Mouse (Mus musculus) MEL (cell line): ENCODE results near the gene Rbpj. TPM values are rescaled to one million over a fixed set of nuclear protein-coding genes. Genes with fewer than 3 reads are reported as not detected.

Experiments
- DNase-seq: peaks from one replicate; pipeline ENCODE4 v3.0.0; 2011; ENCODE audit warnings: low read depth, low spot score
- H3K27ac ChIP-seq: 2 replicates; pipeline ENCODE4 v1.5.1; 2012; ENCODE audit warnings: low read depth, mild to moderate bottlenecking, control low read depth, low read length, moderate library complexity; ENCODE audit not compliant: control insufficient read depth
- H3K27me3 ChIP-seq, 2 experiments: fragments of 150-350 bp in 1 of 2; sonication (generic) in 1 of 2; 2 replicates each; pipeline ENCODE4 v1.6.1; 2012; ENCODE audit warnings: low read length in 2 of 2, mild to moderate bottlenecking in 2 of 2, improper control_type of control experiment in 1 of 2, moderate library complexity in 1 of 2; ENCODE audit not compliant: insufficient read depth in 2 of 2, control insufficient read depth in 1 of 2
- H3K36me3 ChIP-seq, 2 experiments: 2 replicates each; pipeline ENCODE4 v1.6.1; 2012 to 2014; ENCODE audit warnings: low read length in 2 of 2, improper control_type of control experiment in 1 of 2, inconsistent platforms in 1 of 2, mild to moderate bottlenecking in 1 of 2; ENCODE audit not compliant: insufficient read depth in 2 of 2, control insufficient read depth in 1 of 2
- H3K4me1 ChIP-seq, 2 experiments: fragments of 150-350 bp in 1 of 2; sonication (generic) in 1 of 2; 2 replicates each; pipeline ENCODE4 v1.6.1; 2012; ENCODE audit warnings: low read length in 2 of 2, improper control_type of control experiment in 1 of 2, mild to moderate bottlenecking in 1 of 2; ENCODE audit not compliant: insufficient read depth in 2 of 2, control insufficient read depth in 1 of 2
- H3K4me3 ChIP-seq, 2 experiments: fragments of 150-350 bp in 1 of 2; sonication (generic) in 1 of 2; 2 replicates each; pipeline ENCODE4 v1.5.1; 2012; ENCODE audit warnings: low read depth in 2 of 2, low read length in 2 of 2, mild to moderate bottlenecking in 2 of 2, moderate library complexity in 2 of 2, control low read depth in 1 of 2, improper control_type of control experiment in 1 of 2; ENCODE audit not compliant: control insufficient read depth in 1 of 2, insufficient read depth in 1 of 2
- H3K79me2 ChIP-seq: 2 replicates; pipeline ENCODE4 v1.6.1; 2012; ENCODE audit warnings: mild to moderate bottlenecking, low read length, moderate library complexity; ENCODE audit not compliant: control insufficient read depth, poor library complexity, insufficient read depth
- H3K9ac ChIP-seq: 2 replicates; pipeline ENCODE4 v1.6.1; 2012; ENCODE audit warnings: low read depth, mild to moderate bottlenecking, control low read depth, low read length, moderate library complexity; ENCODE audit not compliant: control insufficient read depth, poor library complexity, severe bottlenecking
- H3K9me3 ChIP-seq: fragments of 150-350 bp; sonication (generic); replicated peaks from 2 replicates; pipeline ENCODE4 v1.6.1; 2012; ENCODE audit warnings: mild to moderate bottlenecking, low read length, improper control_type of control experiment, moderate library complexity; ENCODE audit not compliant: insufficient read depth
- CHD1 ChIP-seq: IDR thresholded peaks from 2 replicates; pipeline ENCODE4 v1.6.1; 2012; ENCODE audit warnings: low read depth, mild to moderate bottlenecking, inconsistent platforms, low read length, improper control_type of control experiment
- CHD2 ChIP-seq: IDR thresholded peaks from 2 replicates; pipeline ENCODE4 v1.6.1; 2011; ENCODE audit warnings: low read length, improper control_type of control experiment
- CTCF ChIP-seq, 3 experiments: IDR thresholded peaks in 2 of 3; conservative IDR thresholded peaks in 1 of 3; 2 replicates each; pipeline ENCODE4 v1.5.1; 2011 to 2012; ENCODE audit warnings: low read length in 3 of 3, low read depth in 2 of 3, mild to moderate bottlenecking in 2 of 3, improper control_type of control experiment in 1 of 3, inconsistent platforms in 1 of 3, mixed read lengths in 1 of 3, moderate library complexity in 1 of 3; ENCODE audit not compliant: control insufficient read depth in 1 of 3, insufficient read depth in 1 of 3, poor library complexity in 1 of 3, severe bottlenecking in 1 of 3
- E2F4 ChIP-seq: IDR thresholded peaks from 2 replicates; pipeline ENCODE4 v1.6.1; 2011; ENCODE audit warnings: low read depth, low read length, improper control_type of control experiment, borderline replicate concordance
- ELF1 ChIP-seq: IDR thresholded peaks from 2 replicates; pipeline ENCODE4 v1.6.1; 2014; ENCODE audit warnings: low read depth, mild to moderate bottlenecking, inconsistent platforms, low read length, improper control_type of control experiment, moderate library complexity
- EP300 ChIP-seq, 2 experiments: IDR thresholded peaks; 2 replicates each; pipeline ENCODE4 v1.6.1; 2011; ENCODE audit warnings: improper control_type of control experiment in 2 of 2, low read length in 2 of 2, low read depth in 1 of 2, mild to moderate bottlenecking in 1 of 2
- GABPA ChIP-seq: IDR thresholded peaks from 2 replicates; pipeline ENCODE4 v1.6.1; 2012; ENCODE audit warnings: low read depth, mild to moderate bottlenecking, inconsistent platforms, low read length, improper control_type of control experiment, moderate library complexity
- JUND ChIP-seq: IDR thresholded peaks from 2 replicates; pipeline ENCODE4 v1.6.1; 2011; ENCODE audit warnings: low read depth, mild to moderate bottlenecking, improper control_type of control experiment, low read length
- KAT2A ChIP-seq: conservative IDR thresholded peaks from 2 replicates; pipeline ENCODE4 v1.6.1; 2012; ENCODE audit warnings: low read depth, low read length, improper control_type of control experiment, inconsistent platforms
- MAFK ChIP-seq: IDR thresholded peaks from 2 replicates; pipeline ENCODE4 v1.6.1; 2011; ENCODE audit warnings: low read depth, mild to moderate bottlenecking, low read length, improper control_type of control experiment, borderline replicate concordance
- MAX ChIP-seq: IDR thresholded peaks from 2 replicates; pipeline ENCODE4 v1.6.1; 2011; ENCODE audit warnings: low read length, improper control_type of control experiment
- MAZ ChIP-seq: IDR thresholded peaks from 2 replicates; pipeline ENCODE4 v1.6.1; 2012; ENCODE audit warnings: low read depth, mild to moderate bottlenecking, inconsistent platforms, low read length, improper control_type of control experiment
- MEF2A ChIP-seq: IDR thresholded peaks from 2 replicates; pipeline ENCODE4 v1.6.1; 2014; ENCODE audit warnings: low read depth, mild to moderate bottlenecking, inconsistent platforms, low read length, improper control_type of control experiment; ENCODE audit not compliant: poor library complexity, insufficient replicate concordance, severe bottlenecking; ENCODE audit errors: extremely low read depth
- NELFE ChIP-seq: IDR thresholded peaks from 2 replicates; pipeline ENCODE4 v1.6.1; 2011; ENCODE audit warnings: low read depth, low read length, improper control_type of control experiment
- POLR2AphosphoS2 ChIP-seq: IDR thresholded peaks from 2 replicates; pipeline ENCODE4 v1.6.1; 2011; ENCODE audit warnings: low read length, improper control_type of control experiment
- RAD21 ChIP-seq: IDR thresholded peaks from 2 replicates; pipeline ENCODE4 v1.6.1; 2011; ENCODE audit warnings: mild to moderate bottlenecking, low read depth, low read length, improper control_type of control experiment
- RCOR1 ChIP-seq: IDR thresholded peaks from 2 replicates; pipeline ENCODE4 v1.6.1; 2012; ENCODE audit warnings: low read depth, mild to moderate bottlenecking, inconsistent platforms, low read length, improper control_type of control experiment
- SIN3A ChIP-seq: IDR thresholded peaks from 2 replicates; pipeline ENCODE4 v1.6.1; 2012; ENCODE audit warnings: low read length, improper control_type of control experiment, inconsistent platforms
- SMC3 ChIP-seq: IDR thresholded peaks from 2 replicates; pipeline ENCODE4 v1.6.1; 2011; ENCODE audit warnings: low read depth, low read length, improper control_type of control experiment
- TAL1 ChIP-seq: IDR thresholded peaks from 2 replicates; pipeline ENCODE4 v1.6.1; 2012; ENCODE audit warnings: mild to moderate bottlenecking, inconsistent platforms, low read length, moderate library complexity, mixed read lengths
- TBP ChIP-seq: IDR thresholded peaks from 2 replicates; pipeline ENCODE4 v1.8.0; 2011; ENCODE audit warnings: low read depth, low read length, improper control_type of control experiment
- UBTF ChIP-seq: IDR thresholded peaks from 2 replicates; pipeline ENCODE4 v1.6.1; 2012; ENCODE audit warnings: low read depth, mild to moderate bottlenecking, inconsistent platforms, low read length, improper control_type of control experiment, moderate library complexity, borderline replicate concordance; ENCODE audit not compliant: insufficient read depth
- USF1 ChIP-seq: IDR thresholded peaks from 2 replicates; pipeline ENCODE4 v1.6.1; 2014; ENCODE audit warnings: low read depth, mild to moderate bottlenecking, inconsistent platforms, low read length, improper control_type of control experiment, moderate library complexity
- USF2 ChIP-seq, 2 experiments: IDR thresholded peaks; 2 replicates each; pipeline ENCODE4 v1.6.1; 2011 to 2012; ENCODE audit warnings: improper control_type of control experiment in 2 of 2, low read length in 2 of 2, borderline replicate concordance in 1 of 2, inconsistent platforms in 1 of 2, low read depth in 1 of 2, mild to moderate bottlenecking in 1 of 2; ENCODE audit not compliant: insufficient read depth in 1 of 2
- ZC3H11A ChIP-seq: IDR thresholded peaks from 2 replicates; pipeline ENCODE4 v1.6.1; 2012; ENCODE audit warnings: low read depth, mild to moderate bottlenecking, inconsistent platforms, low read length, improper control_type of control experiment
- ZKSCAN1 ChIP-seq: IDR thresholded peaks from 2 replicates; pipeline ENCODE4 v1.6.1; 2012; ENCODE audit warnings: low read depth, mild to moderate bottlenecking, inconsistent platforms, low read length, improper control_type of control experiment, moderate library complexity
- polyA plus RNA-seq, 2 experiments: library from polyadenylated mRNA; stranded (reverse) in 1 of 2; unstranded in 1 of 2; fragments of >175 nt in 1 of 2; fragments of >200 nt in 1 of 2; gene quantifications; 2 replicates each; pipeline versions ENCODE4 v1.2.1 to v1.2.4; 2012; ENCODE audit warnings: low replicate concordance in 2 of 2, low read depth in 1 of 2; ENCODE audit not compliant: insufficient read length in 2 of 2, insufficient read depth in 1 of 2, missing spikeins in 1 of 2
- total RNA-seq: library from RNA; depleted of rRNA; stranded (reverse); fragments of 300-350 nt; gene quantifications from 2 replicates; pipeline ENCODE4 v1.2.3, GENCODE M21; 2012

Rbpj gene
- total and polyA plus RNA-seq, 3 experiments, result 6.0 to 34.5 (median 19.1) TPM

DNA sequence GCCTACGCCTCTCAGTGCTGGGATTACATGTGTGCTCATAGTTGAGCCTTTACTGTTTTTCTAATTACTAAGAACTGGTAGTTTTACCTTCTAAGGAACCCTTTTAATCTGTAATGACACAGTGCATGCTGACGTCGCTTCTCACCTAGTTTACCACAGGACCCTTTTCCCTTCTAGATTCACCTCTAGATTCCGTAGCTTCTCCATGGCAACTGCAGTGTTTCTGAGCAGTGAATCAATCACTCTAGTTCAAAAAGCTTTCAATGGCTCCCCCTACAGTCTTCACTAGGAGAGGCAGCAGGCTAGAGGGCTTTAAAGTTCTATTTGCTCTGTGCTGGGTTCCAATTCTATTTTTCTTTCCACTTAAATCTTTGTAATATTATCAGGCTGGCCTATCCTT lies 128.3 kb downstream of the Rbpj start:
- TF ChIP-seq NELFE, result no peak
- no peak for TF ChIP-seq USF1
- 0 out of 4 replicates have a peak, but pooled peaks of 1 of the 2 experiments have one; percentile 38 for TF ChIP-seq EP300 (IDR thresholded peaks at IDR 0.05; ENCODE audit: low read depth in 1 of 2, low read length in 2 of 2)
- TF ChIP-seq CHD1, result no peak
- no peak for TF ChIP-seq MAFK
- no peak for TF ChIP-seq UBTF
- TF ChIP-seq CHD2, result no peak
- peak; percentile 36 for TF ChIP-seq RAD21
- peak; percentile 54; the same call in 1 of the 2 replicates for TF ChIP-seq SIN3A
- no peak for TF ChIP-seq E2F4
- no peak for TF ChIP-seq USF2 (IDR thresholded peaks at IDR 0.05; ENCODE audit: borderline replicate concordance in 1 of 2, insufficient read depth in 1 of 2, low read depth in 1 of 2, low read length in 2 of 2)
- TF ChIP-seq ZC3H11A, result no peak; the same call in 1 of the 2 replicates
- TF ChIP-seq CTCF (IDR thresholded peaks at IDR 0.05 in 2 of 3, conservative IDR thresholded peaks at IDR 0.05 in 1 of 3; ENCODE audit: control insufficient read depth in 1 of 3, insufficient read depth in 1 of 3, low read depth in 2 of 3, low read length in 3 of 3, poor library complexity in 1 of 3, severe bottlenecking in 1 of 3), result peak; percentile 30 to 64 (median 57)
- TF ChIP-seq POLR2AphosphoS2, result no peak
- TF ChIP-seq SMC3, result peak; percentile 35
- TF ChIP-seq MAX, result no peak
- TF ChIP-seq TBP, result no peak
- no peak for TF ChIP-seq GABPA
- no peak for TF ChIP-seq ZKSCAN1
- no peak for TF ChIP-seq ELF1
- TF ChIP-seq MEF2A, result no peak
- TF ChIP-seq MAZ, result no peak
- TF ChIP-seq KAT2A, result no peak
- TF ChIP-seq RCOR1, result no peak
- TF ChIP-seq TAL1, result no peak
- no peak for TF ChIP-seq JUND
- no peaks in the 10 kb centered on the region for H3K9me3 ChIP-seq
- no peaks in the 10 kb centered on the region for H3K27me3 ChIP-seq
- H3K9ac ChIP-seq, result peak overlapping the region; percentile 25; the same call in 1 of the 2 replicates
- peaks cover 0 to 29% of the 10 kb centered on the region in 2 experiments; a peak in 2 of 4 replicates for H3K36me3 ChIP-seq
- peaks cover 8 to 11% of the 10 kb centered on the region in 2 experiments; a peak in 3 of 4 replicates for H3K4me1 ChIP-seq
- DNase-seq, result peak; percentile 65
- no peak overlapping the region for H3K27ac ChIP-seq
- peak overlapping the region in 1 of 2 experiments; percentile 18; a peak in 1 of 4 replicates for H3K4me3 ChIP-seq
- peaks cover 58% of the 10 kb centered on the region for H3K79me2 ChIP-seq
